Mouse (Mus musculus) heart, embryonic 16.5 days (tissue): Measurements from ENCODE around the gene Pde4b. TPM values are rescaled to one million over a fixed set of nuclear protein-coding genes. Genes with fewer than 3 reads are reported as not detected.

Experiments used
- ATAC-seq: fragments of 200-750 bp; cut with Nextera tagmentation; replicated peaks from 2 replicates; pipeline ENCODE4 v1.8.0; 2017; ENCODE audit warnings: moderate number of reproducible peaks; ENCODE audit not compliant: insufficient read depth, low FRiP score; ENCODE audit errors: extremely low read depth
- H3K27ac ChIP-seq: fragments of 300-500 bp; sonication (generic); 2 replicates; pipeline ENCODE4 v1.5.1; 2014; ENCODE audit warnings: mild to moderate bottlenecking, low read length, control low read depth, moderate library complexity
- H3K27me3 ChIP-seq: fragments of 300-500 bp; sonication (generic); 2 replicates; pipeline ENCODE4 v1.6.1; 2014; ENCODE audit warnings: low read length, mixed read lengths; ENCODE audit not compliant: control insufficient read depth, insufficient read depth
- H3K36me3 ChIP-seq: fragments of 300-500 bp; sonication (generic); 2 replicates; pipeline ENCODE4 v1.6.1; 2014; ENCODE audit not compliant: control insufficient read depth, insufficient read depth
- H3K4me1 ChIP-seq: fragments of 300-500 bp; sonication (generic); 2 replicates; pipeline ENCODE4 v1.6.1; 2014; ENCODE audit warnings: low read length, mixed read lengths; ENCODE audit not compliant: control insufficient read depth, insufficient read depth
- H3K4me2 ChIP-seq: fragments of 300-500 bp; sonication (generic); 2 replicates; pipeline ENCODE4 v1.6.1; 2014; ENCODE audit warnings: low read depth, mild to moderate bottlenecking, control low read depth, low read length
- H3K4me3 ChIP-seq: fragments of 300-500 bp; sonication (generic); 2 replicates; pipeline ENCODE4 v1.5.1; 2014; ENCODE audit warnings: mild to moderate bottlenecking, control low read depth, low read length
- H3K9ac ChIP-seq: fragments of 300-500 bp; sonication (generic); 2 replicates; pipeline ENCODE4 v1.6.1; 2014; ENCODE audit warnings: low read length, control low read depth
- H3K9me3 ChIP-seq: fragments of 300-500 bp; sonication (generic); replicated peaks from 2 replicates; pipeline ENCODE4 v1.6.1; 2016; ENCODE audit warnings: low read length; ENCODE audit not compliant: control insufficient read depth
- WGBS: fragments of 180-500 bp; shearing (Covaris S2); extraction: QIAGEN DNeasy Blood & Tissue Kit; methylation state at CpG from one replicate; pipeline ENCODE4 v1.1.7; 2014; 5-methylcytosine and 5-hydroxymethylcytosine counted together
- polyA plus RNA-seq: library from polyadenylated mRNA; unstranded; fragments of >200 nt; fragmentation: Nextera tagmentation; extraction: Ambion mirVana; gene quantifications from 2 replicates; pipeline ENCODE4 v1.2.1, GENCODE M21; 2015

Gene Pde4b
- polyA plus RNA-seq, 1 experiment from 2014 or later: 28.4 TPM

DNA sequence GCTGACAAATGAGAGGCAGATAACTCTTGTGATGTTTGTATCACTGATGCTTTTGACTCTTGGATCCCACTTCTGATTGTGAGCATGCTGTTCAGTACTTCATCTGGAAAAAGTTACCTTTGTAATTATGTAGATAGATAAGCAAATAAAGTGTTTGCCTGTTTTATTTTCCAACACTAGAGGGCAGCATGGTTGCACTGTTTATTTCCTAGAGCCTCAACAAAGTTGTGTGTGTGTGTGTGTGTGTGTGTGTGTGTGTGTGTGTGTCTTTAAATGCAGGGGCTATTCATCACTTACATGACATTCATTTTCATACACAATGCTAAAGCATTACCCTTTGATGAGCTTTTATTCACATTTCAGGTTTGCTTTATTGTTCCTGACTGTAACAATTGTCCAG lies 139.4 kb downstream of the Pde4b start:
- H3K36me3 ChIP-seq: no peaks in the 10 kb centered on the region
- no peak overlapping the region for H3K9ac ChIP-seq
- no peak overlapping the region for H3K4me2 ChIP-seq
- H3K4me3 ChIP-seq: no peak overlapping the region
- no peak for ATAC-seq
- peaks cover 15% of the 10 kb centered on the region for H3K4me1 ChIP-seq
- no peak overlapping the region for H3K27ac ChIP-seq
- no peaks in the 10 kb centered on the region for H3K9me3 ChIP-seq
- no peaks in the 10 kb centered on the region for H3K27me3 ChIP-seq

DNA sequence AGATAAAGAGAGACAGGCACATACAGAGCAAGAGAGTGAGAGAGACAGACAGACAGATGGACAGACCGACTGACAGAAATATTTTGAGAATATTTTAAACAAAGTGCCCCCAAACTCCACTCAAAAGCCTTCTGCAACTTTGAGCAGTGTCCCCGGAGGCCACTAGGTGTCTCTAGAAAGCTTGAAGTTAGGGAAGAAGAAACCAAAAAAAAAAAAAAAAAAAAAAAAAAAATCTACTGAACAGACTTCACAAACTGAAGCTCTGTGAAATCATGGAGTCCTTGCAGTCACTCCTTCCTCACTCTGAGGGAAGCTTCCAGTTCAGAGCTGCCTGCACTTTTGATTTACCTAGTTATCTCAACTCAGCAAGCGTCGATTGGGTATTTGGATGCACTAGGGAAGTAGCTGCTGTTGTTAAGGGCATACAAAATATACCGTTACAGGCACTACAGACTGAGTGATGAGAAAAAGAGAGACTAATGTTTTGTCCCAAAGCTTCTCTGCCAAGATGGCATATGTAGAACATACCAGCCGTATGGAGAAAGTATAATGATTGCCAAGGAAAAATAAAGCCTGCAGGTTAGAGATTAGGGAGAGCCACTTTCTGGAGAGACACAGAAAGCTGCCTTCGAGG lies 141.7 kb downstream of the Pde4b start:
- peak overlapping the region; percentile 21; the same call in 1 of the 2 replicates for H3K9ac ChIP-seq
- H3K4me1 ChIP-seq: peaks cover 15% of the 10 kb centered on the region
- H3K9me3 ChIP-seq: no peaks in the 10 kb centered on the region
- H3K4me2 ChIP-seq: peak overlapping the region; percentile 29; the same call in 1 of the 2 replicates
- no peaks in the 10 kb centered on the region for H3K36me3 ChIP-seq
- no peaks in the 10 kb centered on the region for H3K27me3 ChIP-seq
- ATAC-seq: no peak
- H3K4me3 ChIP-seq: no peak overlapping the region
- no peak overlapping the region for H3K27ac ChIP-seq
- WGBS: 36% methylated on average over 7 of the region's 7 CpGs

DNA sequence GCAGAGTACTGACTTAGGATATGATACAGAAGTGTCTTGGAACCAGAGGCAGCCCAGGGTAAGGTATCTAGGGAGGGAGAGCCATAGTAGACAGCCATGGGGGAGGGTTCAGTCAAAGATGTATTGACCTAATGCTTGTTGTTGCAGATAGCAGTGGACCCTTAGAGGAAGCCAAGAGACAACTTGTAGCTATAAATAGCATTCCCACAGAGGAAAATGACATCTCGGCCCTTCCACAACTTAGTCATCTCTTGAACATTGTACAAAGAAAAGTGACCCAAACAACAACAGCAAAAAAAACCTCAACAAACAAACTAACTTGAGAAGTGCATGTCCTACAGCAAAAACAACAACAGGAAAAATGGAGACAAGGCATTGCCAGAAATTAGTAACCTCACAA lies 143.6 kb downstream of the Pde4b start:
- Histone ChIP-seq H3K4me1 (peaks cover 12% of the 10 kb centered on the region), H3K4me3 (no peak overlapping the region), H3K9me3 (no peaks in the 10 kb centered on the region), H3K27ac (no peak overlapping the region), H3K36me3 (no peaks in the 10 kb centered on the region), H3K9ac (no peak overlapping the region), H3K4me2 (no peak overlapping the region), H3K27me3 (no peaks in the 10 kb centered on the region)
- WGBS: 10% methylated on average over 1 of the region's 1 CpGs
- no peak for ATAC-seq

DNA sequence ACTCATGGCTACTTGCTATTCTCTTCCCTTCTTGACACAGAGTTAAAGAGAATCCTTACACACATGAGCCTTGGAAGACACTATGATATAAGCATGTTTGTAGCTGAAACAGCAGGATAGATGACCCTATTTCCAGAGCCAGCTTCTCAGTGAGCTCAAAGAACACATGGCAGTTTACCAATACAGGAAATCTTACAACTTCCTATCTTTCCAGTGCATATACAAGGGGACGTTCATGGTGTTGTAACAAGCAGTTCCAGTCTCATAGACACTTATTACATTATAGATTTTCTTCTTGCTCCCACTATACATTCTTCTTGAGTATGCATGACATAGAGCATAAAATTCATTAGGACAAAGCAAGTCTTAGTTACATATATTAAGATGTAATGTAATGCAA lies 146.3 kb downstream of the Pde4b start:
- 53% methylated on average over 1 of the region's 1 CpGs for WGBS
- Histone ChIP-seq H3K36me3 (no peaks in the 10 kb centered on the region), H3K9ac (no peak overlapping the region), H3K9me3 (no peaks in the 10 kb centered on the region), H3K4me1 (peaks cover 15% of the 10 kb centered on the region), H3K4me2 (no peak overlapping the region), H3K4me3 (no peak overlapping the region), H3K27ac (no peak overlapping the region), H3K27me3 (no peaks in the 10 kb centered on the region)
- no peak for ATAC-seq

DNA sequence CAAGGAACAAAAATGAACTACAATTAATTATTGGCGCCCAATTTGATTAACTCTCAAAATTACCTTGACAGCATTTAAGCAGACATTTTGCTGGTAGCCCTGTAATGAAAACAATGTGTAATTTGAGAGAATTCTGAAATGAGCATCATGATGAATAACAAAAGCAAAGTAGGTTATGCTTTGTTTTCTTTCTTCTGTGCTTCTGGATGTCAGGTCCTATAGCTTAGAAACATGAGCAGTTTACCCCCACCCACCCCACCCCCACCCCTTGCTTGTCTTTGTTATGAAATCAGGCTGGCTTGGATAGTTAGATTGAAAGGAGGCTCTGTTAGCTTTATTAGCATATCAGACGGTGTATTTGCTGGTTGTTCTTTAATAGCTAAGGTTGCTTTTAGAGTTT lies 147.8 kb downstream of the Pde4b start:
- Histone ChIP-seq H3K27ac (no peak overlapping the region), H3K36me3 (no peaks in the 10 kb centered on the region)
- WGBS: 63% methylated on average over 2 of the region's 2 CpGs

DNA sequence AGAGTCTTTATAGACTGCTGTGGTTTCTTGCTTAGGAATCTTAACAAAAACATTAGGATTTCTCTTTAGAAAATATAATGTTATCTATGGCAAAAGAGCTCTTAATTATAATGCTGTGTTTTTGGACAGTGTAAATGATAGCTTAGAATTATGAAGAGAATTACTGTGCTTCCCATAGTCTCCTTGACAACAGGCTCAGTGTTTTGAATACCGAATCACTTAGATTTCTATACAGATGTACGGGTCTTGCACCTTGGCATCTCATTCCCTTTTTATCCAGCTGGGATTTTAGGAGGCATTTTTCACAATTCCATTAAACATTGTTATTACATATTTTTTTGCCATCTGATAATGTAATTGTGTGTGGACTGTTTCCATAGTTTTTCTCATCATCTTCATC lies 151.8 kb downstream of the Pde4b start:
- Histone ChIP-seq H3K4me1 (peaks cover 6% of the 10 kb centered on the region; the same call in 1 of the 2 replicates), H3K4me3 (no peak overlapping the region), H3K27me3 (no peaks in the 10 kb centered on the region), H3K36me3 (no peaks in the 10 kb centered on the region), H3K4me2 (no peak overlapping the region), H3K27ac (no peak overlapping the region), H3K9me3 (no peaks in the 10 kb centered on the region), H3K9ac (no peak overlapping the region)
- no peak for ATAC-seq
- WGBS: 82% methylated on average over 2 of the region's 2 CpGs

More for the DNA sequence above, 147.8 kb downstream of the Pde4b start:
- H3K9ac ChIP-seq: no peak overlapping the region
- no peaks in the 10 kb centered on the region for H3K27me3 ChIP-seq
- H3K4me3 ChIP-seq: no peak overlapping the region
- no peak overlapping the region for H3K4me2 ChIP-seq
- no peaks in the 10 kb centered on the region for H3K9me3 ChIP-seq
- no peak for ATAC-seq
- peaks cover 5% of the 10 kb centered on the region for H3K4me1 ChIP-seq

DNA sequence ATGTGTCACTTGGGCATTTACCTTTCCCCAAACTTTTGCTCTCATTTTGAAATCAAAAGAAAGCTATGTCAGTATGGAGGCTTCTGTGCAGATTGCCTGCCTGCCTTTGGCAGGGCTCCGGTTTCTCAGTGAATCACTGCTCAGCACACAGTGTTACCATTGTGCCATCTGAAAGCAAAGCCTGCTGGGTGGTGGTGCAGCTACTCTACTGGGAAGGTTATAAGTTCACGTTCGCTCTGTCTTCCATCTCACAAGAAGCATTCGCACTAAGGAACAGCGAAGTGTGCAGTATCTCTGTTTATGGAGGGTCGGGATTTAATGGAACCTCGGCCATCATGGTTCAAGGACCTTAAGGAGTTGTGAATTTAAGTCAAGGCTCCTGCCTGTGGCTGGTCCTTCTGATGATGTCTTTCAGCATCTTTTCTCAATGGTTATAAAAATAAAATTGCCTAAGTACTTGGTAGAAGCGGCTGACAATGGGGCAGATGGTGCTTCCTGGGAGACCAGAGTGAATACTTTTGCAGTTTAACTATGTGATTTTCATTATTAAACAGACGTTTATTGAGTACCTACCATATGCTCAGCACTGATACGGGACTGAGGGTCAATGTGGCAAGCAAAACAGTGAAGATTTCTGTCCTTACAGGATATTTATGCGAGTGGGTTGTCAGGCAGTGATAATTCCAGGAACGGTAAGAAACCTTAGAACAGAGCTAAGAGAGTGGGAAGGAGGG lies 152.5 kb downstream of the Pde4b start:
- Histone ChIP-seq H3K4me1 (peaks cover 6% of the 10 kb centered on the region; the same call in 1 of the 2 replicates), H3K4me2 (no peak overlapping the region), H3K9me3 (no peaks in the 10 kb centered on the region), H3K9ac (no peak overlapping the region), H3K4me3 (no peak overlapping the region), H3K36me3 (no peaks in the 10 kb centered on the region), H3K27ac (no peak overlapping the region), H3K27me3 (no peaks in the 10 kb centered on the region)
- 75% methylated on average over 12 of the region's 12 CpGs for WGBS
- ATAC-seq: no peak

DNA sequence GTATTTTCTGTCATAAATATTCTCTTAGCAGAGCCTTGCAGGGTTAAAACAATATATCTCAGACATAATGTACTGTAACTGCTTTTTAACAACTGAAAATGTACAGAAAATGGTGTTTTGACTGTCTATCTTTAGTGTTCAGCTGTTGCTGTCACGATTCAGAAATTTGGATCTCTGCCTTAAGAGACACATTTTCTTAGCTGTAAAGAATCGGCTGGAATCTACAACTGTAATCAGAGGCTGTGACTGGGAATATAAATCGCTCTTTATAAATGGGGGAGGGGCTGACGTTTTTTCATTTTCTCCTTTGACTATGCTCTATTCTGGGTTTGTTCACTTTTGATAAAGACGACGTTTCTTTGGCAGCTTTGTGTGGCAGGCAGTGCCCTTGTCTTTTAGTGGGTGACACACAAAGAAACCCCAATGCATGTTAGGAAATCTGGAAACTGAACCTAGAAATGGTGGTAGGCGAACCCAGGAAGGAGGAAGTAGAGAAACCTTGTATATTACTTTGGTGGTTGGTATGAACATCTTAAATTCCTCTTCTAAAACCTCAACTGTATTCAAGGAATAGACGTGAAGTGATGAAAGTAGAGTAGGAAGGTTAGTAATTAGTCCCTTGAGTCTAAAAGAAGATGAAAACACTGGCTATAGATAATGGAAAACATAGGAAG lies 153.5 kb downstream of the Pde4b start:
- H3K27me3 ChIP-seq: no peaks in the 10 kb centered on the region
- ATAC-seq: no peak
- peaks cover 6% of the 10 kb centered on the region; the same call in 1 of the 2 replicates for H3K4me1 ChIP-seq
- H3K4me2 ChIP-seq: no peak overlapping the region
- no peak overlapping the region for H3K27ac ChIP-seq
- H3K9ac ChIP-seq: no peak overlapping the region
- H3K36me3 ChIP-seq: no peaks in the 10 kb centered on the region
- no peak overlapping the region for H3K4me3 ChIP-seq
- no peaks in the 10 kb centered on the region for H3K9me3 ChIP-seq
- 41% methylated on average over 8 of the region's 8 CpGs for WGBS

DNA sequence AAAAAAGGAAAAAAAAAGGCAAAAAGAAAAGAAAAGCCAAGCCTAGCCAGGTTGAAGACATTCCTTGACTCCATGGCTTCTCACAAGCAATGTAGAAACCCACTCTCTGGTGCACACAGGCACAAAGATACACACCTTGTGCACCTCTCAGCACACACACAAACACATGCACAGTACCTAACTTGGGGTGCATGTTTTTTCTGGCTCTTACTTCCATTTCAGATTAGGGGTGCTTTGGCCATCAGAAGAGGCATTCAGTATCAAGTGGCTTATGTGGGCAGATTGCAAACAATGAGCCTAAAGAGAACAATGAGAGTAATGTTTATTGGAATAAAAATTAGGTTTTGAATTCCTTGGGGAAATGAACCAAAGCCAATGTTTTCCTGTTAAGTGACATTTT lies 166.7 kb downstream of the Pde4b start:
- Histone ChIP-seq H3K27ac (peak overlapping the region; percentile 96), H3K4me3 (no peak overlapping the region)
- no peak for ATAC-seq

More for the DNA sequence above, 166.7 kb downstream of the Pde4b start:
- H3K27me3 ChIP-seq: no peaks in the 10 kb centered on the region
- H3K4me2 ChIP-seq: peak overlapping the region; percentile 64; the same call in 1 of the 2 replicates
- H3K36me3 ChIP-seq: no peaks in the 10 kb centered on the region
- 0 out of 2 replicates have a peak, but pooled peaks cover under 1% of the 10 kb centered on the region for H3K9me3 ChIP-seq
- H3K4me1 ChIP-seq: no peaks in the 10 kb centered on the region; the same call in 1 of the 2 replicates
- H3K9ac ChIP-seq: no peak overlapping the region; the same call in 1 of the 2 replicates
